Mouse (Mus musculus): Measurements from ENCODE around the gene Rnaseh2c. TPM values are rescaled to one million over a fixed set of nuclear protein-coding genes. Genes with fewer than 3 reads are reported as not detected.

Gene Rnaseh2c
- polyA plus RNA-seq, 1 experiment from 2014 or later, result 87.8 TPM

- Histone ChIP-seq H3K9ac (no peak overlapping the region), H3K4me1 (replicated peaks) (peaks cover 21% of the 10 kb centered on the region), H3K27ac (replicated peaks) (no peak overlapping the region), H3K36me3 (peaks cover 20% of the 10 kb centered on the region), H3K4me2 (0 out of 2 replicates have a peak overlapping the region, but pooled peaks have one; percentile 91), H3K4me3 (no peak overlapping the region), H3K27me3 (peaks cover 64% of the 10 kb centered on the region), H3K9me3 (no peaks in the 10 kb centered on the region)
- ATAC-seq (ENCODE audit: low read depth), result no peak
- WGBS, result 51% methylated on average over 5 of the region's 5 CpGs
These were observed 35.4 kb upstream of the Rnaseh2c start for GRCm38 (mm10) chr19:5566316-5566715.

- peak; percentile 29 for ATAC-seq (ENCODE audit: low read depth)
These were observed 34.5 kb upstream of the Rnaseh2c start for GRCm38 (mm10) chr19:5567180-5567533.

GRCm38 (mm10) chr19:5567534-5568469, 33.9 kb upstream of the Rnaseh2c start, which contains the start of gene Ap5b1:
Gene Ap5b1, plus strand, starts transcription at chr19:5568025.
- Histone ChIP-seq H3K27ac (replicated peaks) (peak within 1 kb of the TSS; percentile 88), H3K36me3 (peaks cover 20% of the 10 kb centered on the region), H3K4me3 (peak within 1 kb of the TSS; percentile 75), H3K4me2 (peak within 1 kb of the TSS; percentile 91), H3K4me1 (replicated peaks) (peaks cover 21% of the 10 kb centered on the region), H3K9me3 (no peaks in the 10 kb centered on the region), H3K27me3 (peaks cover 49% of the 10 kb centered on the region), H3K9ac (peak within 1 kb of the TSS; percentile 80)
- peak; percentile 92 for ATAC-seq (ENCODE audit: low read depth)
- WGBS, result under 1% methylated on average over 101 of the region's 102 CpGs

More at GRCm38 (mm10) chr19:5567180-5567533, 34.5 kb upstream of the Rnaseh2c start:
- H3K9ac ChIP-seq, result peak overlapping the region; percentile 80
- peak overlapping the region; percentile 75 for H3K4me3 ChIP-seq
- no peaks in the 10 kb centered on the region for H3K9me3 ChIP-seq
- H3K27ac ChIP-seq (replicated peaks), result peak overlapping the region; percentile 88
- H3K27me3 ChIP-seq, result peaks cover 55% of the 10 kb centered on the region
- H3K4me1 ChIP-seq (replicated peaks), result peaks cover 21% of the 10 kb centered on the region
- H3K4me2 ChIP-seq, result peak overlapping the region; percentile 91
- 2% methylated on average over 26 of the region's 26 CpGs for WGBS
- H3K36me3 ChIP-seq, result peaks cover 20% of the 10 kb centered on the region

GRCm38 (mm10) chr19:5568470-5569140, 33.1 kb upstream of the Rnaseh2c start:
- peaks cover 20% of the 10 kb centered on the region for H3K36me3 ChIP-seq
- H3K27me3 ChIP-seq, result peaks cover 41% of the 10 kb centered on the region
- H3K9ac ChIP-seq, result peak overlapping the region; percentile 80
- ATAC-seq (ENCODE audit: low read depth), result peak; percentile 16
- H3K4me1 ChIP-seq (replicated peaks), result peaks cover 21% of the 10 kb centered on the region
- peak overlapping the region; percentile 75 for H3K4me3 ChIP-seq
- no peaks in the 10 kb centered on the region for H3K9me3 ChIP-seq
- peak overlapping the region; percentile 88; the same call in 1 of the 2 replicates for H3K27ac ChIP-seq (replicated peaks)
- 8% methylated on average over 27 of the region's 27 CpGs for WGBS
- peak overlapping the region; percentile 91 for H3K4me2 ChIP-seq

- 0 out of 2 replicates have a peak overlapping the region, but pooled peaks have one; percentile 75 for H3K4me3 ChIP-seq
- peaks cover 21% of the 10 kb centered on the region for H3K4me1 ChIP-seq (replicated peaks)
- H3K36me3 ChIP-seq, result peaks cover 20% of the 10 kb centered on the region
- H3K9ac ChIP-seq, result no peak overlapping the region
- H3K4me2 ChIP-seq, result no peak overlapping the region
- WGBS, result 91% methylated on average over 10 of the region's 10 CpGs
- H3K27me3 ChIP-seq, result peaks cover 31% of the 10 kb centered on the region
- no peaks in the 10 kb centered on the region for H3K9me3 ChIP-seq
- H3K27ac ChIP-seq (replicated peaks), result no peak overlapping the region
- no peak for ATAC-seq (ENCODE audit: low read depth)
These were observed 32.2 kb upstream of the Rnaseh2c start for GRCm38 (mm10) chr19:5569521-5569920.

GRCm38 (mm10) chr19:5570353-5571246, 31.1 kb upstream of the Rnaseh2c start:
- H3K9ac ChIP-seq, result peak overlapping the region; percentile 2; the same call in 1 of the 2 replicates
- peaks cover 20% of the 10 kb centered on the region for H3K36me3 ChIP-seq
- 90% methylated on average over 32 of the region's 32 CpGs for WGBS
- H3K4me3 ChIP-seq, result no peak overlapping the region
- H3K27me3 ChIP-seq, result peaks cover 21% of the 10 kb centered on the region
- no peak for ATAC-seq (ENCODE audit: low read depth)
- H3K4me2 ChIP-seq, result no peak overlapping the region
- H3K27ac ChIP-seq (replicated peaks), result no peak overlapping the region
- H3K4me1 ChIP-seq (replicated peaks), result peaks cover 21% of the 10 kb centered on the region
- no peaks in the 10 kb centered on the region for H3K9me3 ChIP-seq

GRCm38 (mm10) chr19:5571831-5572230, 29.8 kb upstream of the Rnaseh2c start:
- H3K27ac ChIP-seq (replicated peaks), result no peak overlapping the region
- H3K4me2 ChIP-seq, result no peak overlapping the region
- H3K4me1 ChIP-seq (replicated peaks), result peaks cover 19% of the 10 kb centered on the region
- H3K36me3 ChIP-seq, result peaks cover 20% of the 10 kb centered on the region
- no peak overlapping the region for H3K4me3 ChIP-seq
- no peak overlapping the region for H3K9ac ChIP-seq
- 78% methylated on average over 5 of the region's 5 CpGs for WGBS
- H3K27me3 ChIP-seq, result peaks cover 8% of the 10 kb centered on the region
- H3K9me3 ChIP-seq, result no peaks in the 10 kb centered on the region
- no peak for ATAC-seq (ENCODE audit: low read depth)

GRCm38 (mm10) chr19:5572331-5573125, 29.1 kb upstream of the Rnaseh2c start:
- Histone ChIP-seq H3K27me3 (peaks cover 6% of the 10 kb centered on the region; the same call in 1 of the 2 replicates), H3K27ac (replicated peaks) (no peak overlapping the region), H3K9ac (no peak overlapping the region), H3K4me3 (no peak overlapping the region), H3K4me1 (replicated peaks) (peaks cover 12% of the 10 kb centered on the region), H3K9me3 (no peaks in the 10 kb centered on the region), H3K36me3 (peaks cover 20% of the 10 kb centered on the region), H3K4me2 (no peak overlapping the region)
- ATAC-seq (ENCODE audit: low read depth), result no peak
- WGBS, result 85% methylated on average over 19 of the region's 19 CpGs

GRCm38 (mm10) chr19:5575336-5575735, 26.3 kb upstream of the Rnaseh2c start:
- no peak overlapping the region for H3K4me3 ChIP-seq
- no peak overlapping the region for H3K9ac ChIP-seq
- H3K27ac ChIP-seq (replicated peaks), result no peak overlapping the region
- peaks cover 9% of the 10 kb centered on the region; the same call in 1 of the 2 replicates for H3K36me3 ChIP-seq
- WGBS, result 87% methylated on average over 1 of the region's 1 CpGs
- H3K4me2 ChIP-seq, result no peak overlapping the region
- H3K27me3 ChIP-seq, result no peaks in the 10 kb centered on the region
- no peaks in the 10 kb centered on the region for H3K9me3 ChIP-seq
- no peak for ATAC-seq (ENCODE audit: low read depth)
- no peaks in the 10 kb centered on the region for H3K4me1 ChIP-seq (replicated peaks)

GRCm38 (mm10) chr19:5579971-5580370, 21.7 kb upstream of the Rnaseh2c start:
- Histone ChIP-seq H3K36me3 (no peaks in the 10 kb centered on the region), H3K9ac (no peak overlapping the region), H3K4me1 (replicated peaks) (no peaks in the 10 kb centered on the region), H3K9me3 (no peaks in the 10 kb centered on the region), H3K27ac (replicated peaks) (no peak overlapping the region), H3K4me2 (no peak overlapping the region), H3K4me3 (no peak overlapping the region), H3K27me3 (no peaks in the 10 kb centered on the region; the same call in 1 of the 2 replicates)
- 77% methylated on average over 4 of the region's 4 CpGs for WGBS
- no peak for ATAC-seq (ENCODE audit: low read depth)

GRCm38 (mm10) chr19:5580776-5581175, 20.9 kb upstream of the Rnaseh2c start:
- 88% methylated on average over 6 of the region's 6 CpGs for WGBS
- Histone ChIP-seq H3K27me3 (no peaks in the 10 kb centered on the region; the same call in 1 of the 2 replicates), H3K27ac (replicated peaks) (no peak overlapping the region), H3K4me3 (no peak overlapping the region), H3K9me3 (no peaks in the 10 kb centered on the region), H3K36me3 (no peaks in the 10 kb centered on the region), H3K4me1 (replicated peaks) (no peaks in the 10 kb centered on the region), H3K4me2 (no peak overlapping the region), H3K9ac (no peak overlapping the region)
- ATAC-seq (ENCODE audit: low read depth), result no peak

Measured in neural tube, embryonic 13.5 days (tissue).